Mouse (Mus musculus) testis, adult 2 months (tissue): Measurements from ENCODE around the gene A1cf. TPM values are rescaled to one million over a fixed set of nuclear protein-coding genes. Genes with fewer than 3 reads are reported as not detected.

ENCODE experiments used
- H3K27ac ChIP-seq: fragments of 200-500 bp; 2 replicates; pipeline ENCODE4 v1.5.1; 2012; ENCODE audit warnings: low read depth, low read length; ENCODE audit not compliant: control insufficient read depth, insufficient read depth
- H3K27me3 ChIP-seq: fragments of 200-500 bp; 2 replicates; pipeline ENCODE4 v1.6.1; 2012; ENCODE audit warnings: mild to moderate bottlenecking, low read length, moderate library complexity; ENCODE audit not compliant: control insufficient read depth, insufficient read depth
- H3K36me3 ChIP-seq: fragments of 200-500 bp; 2 replicates; pipeline ENCODE4 v1.6.1; 2012; ENCODE audit warnings: mild to moderate bottlenecking, low read length; ENCODE audit not compliant: control insufficient read depth, insufficient read depth
- H3K4me1 ChIP-seq: fragments of 200-500 bp; 2 replicates; pipeline ENCODE4 v1.6.1; 2012; ENCODE audit warnings: low read length; ENCODE audit not compliant: control insufficient read depth, insufficient read depth
- H3K4me3 ChIP-seq: fragments of 200-500 bp; 2 replicates; pipeline ENCODE4 v1.5.1; 2012; ENCODE audit warnings: low read depth, mild to moderate bottlenecking, low read length, moderate library complexity, mixed read lengths; ENCODE audit not compliant: control insufficient read depth
- CTCF ChIP-seq: fragments of 200-500 bp; IDR thresholded peaks from 2 replicates; pipeline ENCODE4 v1.5.1; 2012; ENCODE audit warnings: low read depth, mild to moderate bottlenecking, inconsistent platforms, low read length, moderate library complexity; ENCODE audit not compliant: control insufficient read depth, insufficient read depth, insufficient replicate concordance
- POLR2A ChIP-seq: fragments of 200-500 bp; IDR thresholded peaks from 2 replicates; pipeline ENCODE4 v1.6.1; 2012; ENCODE audit warnings: low read depth, mild to moderate bottlenecking, inconsistent platforms, low read length, moderate library complexity; ENCODE audit not compliant: control insufficient read depth
- polyA plus RNA-seq: library from polyadenylated mRNA; depleted of rRNA; stranded (reverse); fragments of >200 nt; gene quantifications from 2 replicates; pipeline ENCODE4 v1.2.3, GENCODE M21; 2012

The A1cf gene
- polyA plus RNA-seq, 1 experiment: 1.8 TPM

DNA sequence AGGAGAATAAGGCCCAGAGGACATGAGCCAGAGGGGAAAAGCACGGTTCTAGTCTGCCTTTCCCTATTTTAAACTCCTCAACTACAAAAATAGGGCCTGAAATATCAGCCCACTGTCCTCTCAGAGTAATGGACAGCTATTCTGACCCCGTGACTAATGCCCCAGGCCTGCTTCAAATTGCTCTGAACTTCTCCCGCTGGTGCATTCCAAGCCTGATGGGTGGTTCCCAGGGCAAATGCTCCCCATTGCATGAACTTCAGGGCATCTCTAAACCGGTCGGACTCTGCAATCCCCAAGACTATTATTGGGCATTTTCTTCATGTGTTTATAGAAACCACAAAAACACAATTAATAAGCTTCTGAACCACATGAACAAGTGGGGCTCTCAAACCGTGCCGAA is 37.1 kb downstream of the A1cf start:
- H3K27me3 ChIP-seq: no peaks in the 10 kb centered on the region
- no peaks in the 10 kb centered on the region for H3K4me1 ChIP-seq
- H3K4me3 ChIP-seq: no peak overlapping the region
- no peak overlapping the region for H3K27ac ChIP-seq
- no peaks in the 10 kb centered on the region for H3K36me3 ChIP-seq
- TF ChIP-seq CTCF (no peak), POLR2A (no peak)

GRCm38 (mm10) chr19:31910423-31910822 is 41.9 kb downstream of the A1cf start:
- no peaks in the 10 kb centered on the region for H3K27me3 ChIP-seq
- H3K36me3 ChIP-seq: no peaks in the 10 kb centered on the region
- no peak overlapping the region for H3K4me3 ChIP-seq
- no peak overlapping the region for H3K27ac ChIP-seq
- TF ChIP-seq POLR2A: no peak
- no peak for TF ChIP-seq CTCF
- H3K4me1 ChIP-seq: peaks cover 5% of the 10 kb centered on the region

DNA sequence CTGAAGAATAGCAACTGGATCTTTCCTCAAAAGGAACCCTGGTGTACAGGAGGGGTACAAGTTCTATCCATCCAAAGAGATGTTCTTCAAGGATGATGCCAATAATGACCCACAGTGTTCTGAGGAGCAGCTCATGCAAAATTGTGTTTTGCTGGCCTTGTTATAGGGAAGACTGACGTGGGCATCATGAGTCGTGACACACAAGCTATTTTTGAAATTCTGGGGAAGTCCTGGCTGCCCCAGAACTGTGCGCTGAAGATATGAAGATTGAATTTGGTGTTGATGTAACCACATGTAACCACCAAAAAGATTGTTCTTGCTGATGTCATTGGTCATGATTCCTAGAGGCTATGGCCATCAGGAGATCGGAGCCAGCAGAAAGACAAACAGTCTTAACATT is 45.4 kb downstream of the A1cf start:
- no peaks in the 10 kb centered on the region for H3K36me3 ChIP-seq
- TF ChIP-seq CTCF (no peak), POLR2A (no peak)
- no peak overlapping the region for H3K4me3 ChIP-seq
- peaks cover 5% of the 10 kb centered on the region for H3K4me1 ChIP-seq
- H3K27ac ChIP-seq: no peak overlapping the region
- no peaks in the 10 kb centered on the region for H3K27me3 ChIP-seq

- TF ChIP-seq POLR2A (no peak), CTCF (no peak)
- no peak overlapping the region for H3K27ac ChIP-seq
Observed at GRCm38 (mm10) chr19:31920357-31920756, 51.8 kb downstream of the A1cf start.

GRCm38 (mm10) chr19:31921852-31922251 is 53.3 kb downstream of the A1cf start:
- TF ChIP-seq CTCF (no peak), POLR2A (no peak)
- Histone ChIP-seq H3K27ac (no peak overlapping the region), H3K27me3 (no peaks in the 10 kb centered on the region), H3K4me1 (no peaks in the 10 kb centered on the region), H3K36me3 (no peaks in the 10 kb centered on the region), H3K4me3 (no peak overlapping the region)

More at GRCm38 (mm10) chr19:31920357-31920756, 51.8 kb downstream of the A1cf start:
- Histone ChIP-seq H3K4me3 (no peak overlapping the region), H3K4me1 (no peaks in the 10 kb centered on the region), H3K27me3 (no peaks in the 10 kb centered on the region), H3K36me3 (no peaks in the 10 kb centered on the region)

DNA sequence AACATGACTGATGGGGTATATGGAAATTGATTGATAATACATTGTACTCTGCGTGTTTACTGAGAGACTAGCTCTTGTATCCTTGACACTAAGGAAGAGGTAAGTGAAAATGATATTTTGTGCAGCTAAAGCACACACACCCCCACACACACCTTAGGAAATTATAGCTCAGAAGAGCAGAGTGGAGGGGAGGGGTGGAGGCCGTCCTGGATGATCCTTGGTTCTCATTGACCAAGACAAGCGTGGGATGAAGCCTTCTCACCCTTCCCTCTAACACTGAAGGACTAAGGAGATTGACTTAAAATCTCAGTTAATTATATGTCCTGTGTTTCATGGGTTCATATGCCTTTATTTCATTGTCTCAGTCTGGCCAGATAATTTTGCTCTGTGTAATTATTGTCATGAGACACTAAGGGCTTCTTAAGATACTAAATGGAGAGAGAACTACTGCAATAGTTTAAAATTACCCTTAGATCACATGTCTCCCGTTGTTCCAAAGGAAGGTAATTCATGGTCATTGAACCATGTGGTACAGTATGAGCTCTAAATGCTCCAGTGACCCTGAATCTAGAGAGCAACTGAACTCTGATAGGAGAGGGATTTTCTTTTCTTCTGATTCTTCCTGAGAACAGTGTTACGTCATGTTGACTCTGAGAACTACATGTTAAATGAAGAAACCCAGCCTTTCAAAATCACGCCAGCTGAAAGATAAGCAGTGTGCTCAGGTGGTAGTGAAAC is 55.2 kb downstream of the A1cf start:
- Histone ChIP-seq H3K36me3 (no peaks in the 10 kb centered on the region), H3K27me3 (no peaks in the 10 kb centered on the region), H3K27ac (no peak overlapping the region), H3K4me3 (no peak overlapping the region), H3K4me1 (no peaks in the 10 kb centered on the region)
- TF ChIP-seq CTCF (no peak), POLR2A (no peak)

- H3K27me3 ChIP-seq: no peaks in the 10 kb centered on the region
- H3K4me3 ChIP-seq: no peak overlapping the region
- H3K4me1 ChIP-seq: no peaks in the 10 kb centered on the region
- no peaks in the 10 kb centered on the region for H3K36me3 ChIP-seq
- TF ChIP-seq POLR2A (no peak), CTCF (no peak)
- no peak overlapping the region for H3K27ac ChIP-seq
Observed at GRCm38 (mm10) chr19:31950793-31951489, 82.4 kb downstream of the A1cf start.
